Mouse (Mus musculus) heart, embryonic 15.5 days (tissue): ENCODE measurements at regions not wholly inside any gene's neighbourhood (a gene's known extent, or its start where the extent isn't known, plus 50 kb on each side); places are given as distances from the start of the nearest gene placed in this dataset.

ENCODE experiments used
- ATAC-seq: fragments of 200-750 bp; cut with Nextera tagmentation; replicated peaks from 2 replicates; pipeline ENCODE4 v1.8.0; 2017; ENCODE audit warnings: low read depth, moderate TSS enrichment; ENCODE audit not compliant: insufficient number of reproducible peaks, insufficient read depth, low FRiP score
- H3K27ac ChIP-seq: fragments of 300-500 bp; sonication (generic); 2 replicates; pipeline ENCODE4 v1.5.1; 2015; ENCODE audit warnings: mild to moderate bottlenecking, inconsistent platforms
- H3K27me3 ChIP-seq: fragments of 300-500 bp; sonication (generic); 2 replicates; pipeline ENCODE4 v1.6.1; 2015; ENCODE audit warnings: inconsistent platforms
- H3K36me3 ChIP-seq: fragments of 300-500 bp; sonication (generic); 2 replicates; pipeline ENCODE4 v1.6.1; 2015; ENCODE audit warnings: mild to moderate bottlenecking, inconsistent platforms
- H3K4me1 ChIP-seq: fragments of 300-500 bp; sonication (generic); replicated peaks from 2 replicates; pipeline ENCODE4 v1.6.1; 2015; ENCODE audit warnings: inconsistent platforms
- H3K4me2 ChIP-seq: fragments of 300-500 bp; sonication (generic); 2 replicates; pipeline ENCODE4 v1.6.1; 2015; ENCODE audit warnings: inconsistent platforms, mild to moderate bottlenecking, moderate library complexity
- H3K4me3 ChIP-seq: fragments of 300-500 bp; sonication (generic); 2 replicates; pipeline ENCODE4 v1.5.1; 2015; ENCODE audit warnings: mild to moderate bottlenecking, inconsistent platforms
- H3K9ac ChIP-seq: fragments of 300-500 bp; sonication (generic); 2 replicates; pipeline ENCODE4 v1.6.1; 2015; ENCODE audit warnings: mild to moderate bottlenecking, inconsistent platforms
- H3K9me3 ChIP-seq: fragments of 300-500 bp; sonication (generic); replicated peaks from 2 replicates; pipeline ENCODE4 v1.6.1; 2016; ENCODE audit warnings: inconsistent platforms
- WGBS: fragments of 180-500 bp; shearing (Covaris S2); methylation state at CpG from one replicate; pipeline ENCODE4 v1.1.7; 2015; ENCODE audit warnings: mixed read lengths; 5-methylcytosine and 5-hydroxymethylcytosine counted together

- Histone ChIP-seq H3K27me3 (no peaks in the 10 kb centered on the region), H3K4me1 (no peaks in the 10 kb centered on the region), H3K4me2 (no peak overlapping the region), H3K36me3 (no peaks in the 10 kb centered on the region), H3K4me3 (no peak overlapping the region), H3K9me3 (no peaks in the 10 kb centered on the region), H3K9ac (no peak overlapping the region), H3K27ac (no peak overlapping the region)
- 74% methylated on average over 6 of the region's 6 CpGs for WGBS
- no peak for ATAC-seq
These were observed 328.4 kb upstream of the Tmc3 start for GRCm38 (mm10) chr7:83256236-83256784.

DNA sequence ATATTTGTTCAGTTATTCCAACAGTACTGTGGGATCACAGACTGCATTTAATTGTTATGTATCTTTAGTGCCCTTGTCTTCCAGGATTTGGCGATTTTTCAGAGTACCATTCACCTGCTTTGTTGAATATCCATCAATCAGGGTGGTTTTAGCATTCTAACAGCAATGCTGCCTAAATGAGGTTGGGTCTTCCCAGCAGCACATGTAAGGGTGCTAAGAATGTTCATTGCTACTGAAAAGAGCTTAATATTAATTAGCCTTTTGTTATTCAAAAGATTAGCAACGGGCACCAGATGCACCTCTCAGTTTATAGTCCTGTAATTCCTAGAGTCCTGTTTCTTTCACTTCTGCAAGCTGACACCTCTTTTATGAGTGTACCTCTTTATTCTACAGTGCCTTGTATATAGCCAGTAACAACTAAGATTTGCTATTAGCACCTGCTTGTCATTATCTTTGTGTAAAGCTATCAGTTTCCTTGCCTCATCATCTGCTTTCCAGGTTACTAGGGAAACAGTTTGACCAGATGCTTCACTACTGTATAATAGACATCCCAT, 326.3 kb upstream of the Tmc3 start:
- H3K4me3 ChIP-seq: no peak overlapping the region
- 69% methylated on average over 2 of the region's 2 CpGs for WGBS
- no peak overlapping the region for H3K27ac ChIP-seq
- H3K9me3 ChIP-seq: no peaks in the 10 kb centered on the region
- no peak overlapping the region for H3K4me2 ChIP-seq
- ATAC-seq: no peak
- no peaks in the 10 kb centered on the region for H3K4me1 ChIP-seq
- H3K36me3 ChIP-seq: no peaks in the 10 kb centered on the region
- no peak overlapping the region for H3K9ac ChIP-seq
- no peaks in the 10 kb centered on the region for H3K27me3 ChIP-seq

DNA sequence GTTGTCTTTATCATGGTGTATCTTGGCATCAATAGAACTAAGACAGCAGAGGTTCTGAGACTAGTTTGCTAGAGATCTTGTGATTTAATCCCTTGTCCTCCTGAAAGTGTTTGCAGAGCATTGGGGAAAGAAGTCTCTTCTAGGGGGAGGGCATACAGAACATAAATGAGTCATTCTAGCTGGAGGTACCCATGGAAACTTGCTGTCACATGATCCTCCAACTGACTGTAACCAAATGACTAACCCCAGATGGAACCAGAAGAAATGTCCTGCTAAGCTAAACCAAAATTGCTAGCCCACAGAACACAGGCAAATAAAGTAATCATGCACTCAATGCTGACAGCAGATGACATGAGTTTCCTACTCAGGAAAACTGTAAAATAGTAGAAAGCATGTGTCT, 323.2 kb upstream of the Tmc3 start:
- no peak for ATAC-seq
- H3K9me3 ChIP-seq: no peaks in the 10 kb centered on the region; the same call in 1 of the 2 replicates
- H3K27ac ChIP-seq: no peak overlapping the region
- H3K9ac ChIP-seq: no peak overlapping the region
- no peak overlapping the region for H3K4me2 ChIP-seq
- no peaks in the 10 kb centered on the region for H3K27me3 ChIP-seq
- no peaks in the 10 kb centered on the region for H3K4me1 ChIP-seq
- no peak overlapping the region for H3K4me3 ChIP-seq
- H3K36me3 ChIP-seq: no peaks in the 10 kb centered on the region

GRCm38 (mm10) chr7:83289915-83290773, 294.6 kb upstream of the Tmc3 start:
- no peak for ATAC-seq
- H3K27ac ChIP-seq: no peak overlapping the region

GRCm38 (mm10) chr7:83307112-83307511, 277.6 kb upstream of the Tmc3 start:
- Histone ChIP-seq H3K36me3 (no peaks in the 10 kb centered on the region), H3K4me1 (0 out of 2 replicates have a peak, but pooled peaks cover 4% of the 10 kb centered on the region), H3K4me2 (no peak overlapping the region), H3K27ac (no peak overlapping the region), H3K9ac (no peak overlapping the region), H3K27me3 (no peaks in the 10 kb centered on the region), H3K9me3 (no peaks in the 10 kb centered on the region), H3K4me3 (no peak overlapping the region)
- ATAC-seq: no peak
- WGBS: 26% methylated on average over 1 of the region's 1 CpGs

More at GRCm38 (mm10) chr7:83289915-83290773, 294.6 kb upstream of the Tmc3 start:
- WGBS: 43% methylated on average over 5 of the region's 5 CpGs
- 0 out of 2 replicates have a peak, but pooled peaks cover 2% of the 10 kb centered on the region for H3K4me1 ChIP-seq
- H3K9ac ChIP-seq: no peak overlapping the region
- no peaks in the 10 kb centered on the region for H3K36me3 ChIP-seq
- no peak overlapping the region for H3K4me2 ChIP-seq
- H3K27me3 ChIP-seq: no peaks in the 10 kb centered on the region
- H3K4me3 ChIP-seq: no peak overlapping the region
- no peaks in the 10 kb centered on the region for H3K9me3 ChIP-seq

- Histone ChIP-seq H3K9ac (no peak overlapping the region), H3K27ac (no peak overlapping the region), H3K9me3 (no peaks in the 10 kb centered on the region), H3K4me2 (no peak overlapping the region), H3K4me1 (no peaks in the 10 kb centered on the region), H3K4me3 (no peak overlapping the region), H3K27me3 (no peaks in the 10 kb centered on the region), H3K36me3 (no peaks in the 10 kb centered on the region)
- no peak for ATAC-seq
- WGBS: 61% methylated on average over 4 of the region's 4 CpGs
These were observed 272.6 kb upstream of the Tmc3 start for GRCm38 (mm10) chr7:83312172-83312571.

GRCm38 (mm10) chr7:83329809-83330412, 254.8 kb upstream of the Tmc3 start:
- Histone ChIP-seq H3K9ac (no peak overlapping the region), H3K27me3 (no peaks in the 10 kb centered on the region), H3K4me3 (no peak overlapping the region), H3K27ac (no peak overlapping the region), H3K4me1 (no peaks in the 10 kb centered on the region), H3K9me3 (no peaks in the 10 kb centered on the region), H3K4me2 (no peak overlapping the region), H3K36me3 (no peaks in the 10 kb centered on the region)
- WGBS: 76% methylated on average over 5 of the region's 5 CpGs
- no peak for ATAC-seq

- Histone ChIP-seq H3K36me3 (no peaks in the 10 kb centered on the region), H3K4me1 (no peaks in the 10 kb centered on the region), H3K4me3 (no peak overlapping the region), H3K27me3 (no peaks in the 10 kb centered on the region), H3K9ac (no peak overlapping the region), H3K9me3 (no peaks in the 10 kb centered on the region), H3K4me2 (no peak overlapping the region), H3K27ac (no peak overlapping the region)
- ATAC-seq: no peak
- 56% methylated on average over 5 of the region's 5 CpGs for WGBS
These were observed 237.5 kb upstream of the Tmc3 start for GRCm38 (mm10) chr7:83347103-83347754.

GRCm38 (mm10) chr7:83369191-83369590, 215.5 kb upstream of the Tmc3 start:
- H3K9ac ChIP-seq: no peak overlapping the region
- 70% methylated on average over 3 of the region's 3 CpGs for WGBS
- H3K4me1 ChIP-seq: no peaks in the 10 kb centered on the region
- no peak overlapping the region for H3K4me2 ChIP-seq
- no peaks in the 10 kb centered on the region for H3K36me3 ChIP-seq
- no peaks in the 10 kb centered on the region for H3K27me3 ChIP-seq
- H3K4me3 ChIP-seq: no peak overlapping the region
- H3K9me3 ChIP-seq: no peaks in the 10 kb centered on the region
- no peak overlapping the region for H3K27ac ChIP-seq
- ATAC-seq: no peak

DNA sequence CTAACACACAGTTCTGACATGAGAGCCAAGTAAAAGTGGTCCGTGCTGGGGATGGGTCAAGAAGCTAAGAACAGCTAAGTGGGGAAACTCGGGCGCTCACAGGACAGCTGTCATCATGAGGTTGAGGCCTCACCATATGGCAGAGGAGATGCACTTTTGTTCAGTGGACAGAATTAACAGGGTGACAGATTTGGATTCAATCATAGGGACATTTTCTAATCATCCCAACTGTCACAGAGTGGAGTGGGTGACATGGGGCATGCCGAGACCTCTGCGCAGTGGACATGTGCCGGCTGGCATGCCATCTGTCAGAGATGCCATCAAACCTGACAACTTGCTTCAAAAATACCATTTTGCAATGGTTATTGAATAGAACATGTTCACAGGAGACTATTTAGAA, 215.1 kb upstream of the Tmc3 start:
- no peak for ATAC-seq
- WGBS: 79% methylated on average over 6 of the region's 6 CpGs

DNA sequence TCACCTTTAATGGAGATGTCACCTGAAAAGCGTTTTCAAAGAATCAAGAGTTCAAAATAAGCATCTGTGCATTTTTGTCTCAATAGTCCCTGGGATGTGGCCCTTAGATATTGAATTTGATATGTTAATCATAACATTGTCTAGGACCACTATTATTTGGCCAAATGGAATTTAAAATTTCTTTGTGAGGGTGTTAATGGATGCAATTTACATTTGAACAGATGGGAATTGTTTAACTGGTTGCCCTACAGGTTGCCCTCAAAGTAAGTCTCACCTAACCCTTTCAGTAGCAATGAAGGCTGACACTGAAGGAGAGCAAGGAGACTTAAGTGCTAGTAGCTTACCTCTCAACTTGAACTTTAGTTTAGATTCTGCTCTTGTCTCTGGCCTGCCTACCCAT, 207.9 kb upstream of the Tmc3 start:
- Histone ChIP-seq H3K27ac (no peak overlapping the region), H3K4me3 (no peak overlapping the region), H3K9me3 (no peaks in the 10 kb centered on the region), H3K9ac (no peak overlapping the region), H3K4me1 (no peaks in the 10 kb centered on the region), H3K27me3 (no peaks in the 10 kb centered on the region), H3K4me2 (no peak overlapping the region), H3K36me3 (no peaks in the 10 kb centered on the region)
- no peak for ATAC-seq
- 67% methylated on average over 1 of the region's 1 CpGs for WGBS

More for the DNA sequence above, 215.1 kb upstream of the Tmc3 start:
- Histone ChIP-seq H3K9ac (no peak overlapping the region), H3K27me3 (no peaks in the 10 kb centered on the region), H3K27ac (no peak overlapping the region), H3K4me2 (no peak overlapping the region), H3K4me1 (no peaks in the 10 kb centered on the region), H3K9me3 (no peaks in the 10 kb centered on the region), H3K36me3 (no peaks in the 10 kb centered on the region), H3K4me3 (no peak overlapping the region)
